Mouse (Mus musculus) fat pad, adult 2 months (tissue): ENCODE results near the gene Rita1.
A peak's percentile ranks its signal among the peaks of the same experiment; 100 is the strongest.

ENCODE experiments used
- DNase-seq: peaks from one replicate; pipeline ENCODE4 v3.0.0-alpha.2; 2011; ENCODE audit warnings: low read depth, low spot score; ENCODE audit errors: extremely low read depth

Gene Rita1

DNA sequence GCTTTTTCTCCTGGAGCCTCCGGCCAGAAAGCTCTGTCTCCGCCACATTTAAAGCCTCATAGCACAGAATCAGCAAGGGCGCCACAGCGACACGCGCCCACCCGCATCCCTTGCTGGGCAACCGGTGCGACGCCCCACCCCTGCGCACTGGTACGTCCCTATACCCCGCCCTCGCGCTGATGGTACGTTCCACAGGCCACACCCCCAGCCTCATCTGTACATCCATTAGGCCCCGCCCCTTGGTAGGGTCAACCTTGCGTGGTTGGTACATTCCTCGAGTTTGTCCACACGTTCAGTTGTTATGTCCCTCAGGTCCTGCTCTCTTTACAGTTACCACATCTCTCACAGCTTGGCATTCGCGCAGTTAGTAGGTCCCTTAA lies at the start of gene Rita1, which contains the start of gene Ddx54:
Gene Rita1, minus strand, starts transcription at position 148 of the 380 bp plus-strand sequence.
Gene Ddx54, plus strand, starts transcription at position 298 of the 380 bp plus-strand sequence.
- no peak for DNase-seq

DNA sequence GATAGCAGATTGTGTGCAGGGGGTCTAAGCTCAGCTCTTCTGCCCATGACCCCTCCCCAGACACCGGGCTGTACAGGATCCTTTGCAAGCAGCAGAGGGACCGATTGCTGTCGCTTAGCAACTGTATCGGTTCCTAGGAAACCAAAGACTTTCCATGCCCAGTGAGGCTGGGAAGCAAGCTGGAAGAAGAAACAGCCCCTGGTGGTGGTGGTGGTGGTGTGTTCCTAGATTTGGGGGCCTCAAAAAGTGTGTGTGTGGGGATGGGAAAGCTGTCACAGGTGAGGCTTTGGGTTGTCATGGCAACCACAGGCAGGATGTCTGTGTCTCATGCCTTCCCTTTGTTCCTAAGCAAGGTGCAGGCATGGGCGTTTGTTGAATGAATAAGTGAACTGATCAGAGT lies 48.4 kb upstream of the Rita1 start:
- no peak for DNase-seq

GRCm38 (mm10) chr5:120656281-120656751 lies 43.9 kb upstream of the Rita1 start:
- no peak for DNase-seq

DNA sequence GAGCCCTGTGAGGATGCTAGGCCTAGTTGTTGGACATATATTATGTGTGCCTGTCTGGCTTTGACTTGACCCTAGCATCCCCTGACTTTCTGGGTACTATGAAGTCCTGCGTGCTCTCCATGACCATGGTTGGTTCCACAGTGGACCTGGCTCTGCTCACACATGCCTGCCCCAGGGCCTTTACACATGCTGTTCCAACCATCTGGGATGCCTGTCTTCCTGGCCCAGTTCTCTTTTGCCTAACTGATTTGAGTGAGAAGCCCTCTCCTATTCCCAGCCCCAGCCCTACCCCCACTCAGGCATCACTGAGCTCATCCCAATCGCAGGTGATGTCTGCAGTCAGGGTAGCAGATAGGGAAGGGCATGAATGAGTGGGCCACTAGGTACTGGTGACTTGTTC lies 41.5 kb upstream of the Rita1 start:
- no peak for DNase-seq

- DNase-seq: no peak
These were observed 40.7 kb upstream of the Rita1 start for GRCm38 (mm10) chr5:120652915-120653701.

DNA sequence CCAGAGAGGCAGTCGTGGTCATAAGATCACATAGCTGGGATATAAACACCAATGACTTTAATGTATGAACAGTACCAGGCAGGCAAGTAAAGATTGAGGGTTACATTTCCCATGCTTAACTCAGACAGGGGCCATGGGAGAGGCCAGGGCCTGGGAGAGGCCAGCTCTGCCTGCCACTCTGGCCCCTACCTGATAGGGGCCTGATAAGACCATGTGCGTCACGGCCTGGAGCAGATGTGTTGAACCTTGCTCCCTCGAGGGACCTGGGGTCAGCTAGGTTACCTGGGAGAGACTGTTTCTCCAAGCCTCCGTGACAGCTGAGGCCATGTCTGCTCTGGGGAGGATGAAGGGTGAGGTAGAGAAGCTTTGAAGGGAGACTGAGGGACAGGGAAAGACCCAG lies 38.8 kb upstream of the Rita1 start:
- DNase-seq: no peak

DNA sequence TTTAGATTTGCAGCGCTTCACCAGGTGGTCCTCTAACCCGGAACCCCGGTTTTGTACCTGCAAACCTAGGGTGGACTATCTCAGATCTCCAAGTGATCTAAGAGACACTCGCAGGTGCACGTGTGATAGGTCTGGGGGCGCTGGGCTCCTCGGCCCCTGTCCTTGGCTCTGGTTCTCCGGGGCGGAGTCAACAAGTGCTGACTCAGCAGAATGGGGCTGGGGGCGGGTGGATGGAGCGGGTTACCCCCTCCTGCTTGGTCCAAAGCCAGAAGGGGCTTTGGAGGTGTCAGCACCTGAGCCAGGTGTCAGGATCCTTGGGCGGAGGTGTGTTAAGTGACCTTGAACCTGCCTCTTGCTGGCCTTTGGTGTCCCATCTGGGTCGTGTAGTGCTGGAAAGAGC lies 37.5 kb upstream of the Rita1 start:
- DNase-seq: no peak

DNA sequence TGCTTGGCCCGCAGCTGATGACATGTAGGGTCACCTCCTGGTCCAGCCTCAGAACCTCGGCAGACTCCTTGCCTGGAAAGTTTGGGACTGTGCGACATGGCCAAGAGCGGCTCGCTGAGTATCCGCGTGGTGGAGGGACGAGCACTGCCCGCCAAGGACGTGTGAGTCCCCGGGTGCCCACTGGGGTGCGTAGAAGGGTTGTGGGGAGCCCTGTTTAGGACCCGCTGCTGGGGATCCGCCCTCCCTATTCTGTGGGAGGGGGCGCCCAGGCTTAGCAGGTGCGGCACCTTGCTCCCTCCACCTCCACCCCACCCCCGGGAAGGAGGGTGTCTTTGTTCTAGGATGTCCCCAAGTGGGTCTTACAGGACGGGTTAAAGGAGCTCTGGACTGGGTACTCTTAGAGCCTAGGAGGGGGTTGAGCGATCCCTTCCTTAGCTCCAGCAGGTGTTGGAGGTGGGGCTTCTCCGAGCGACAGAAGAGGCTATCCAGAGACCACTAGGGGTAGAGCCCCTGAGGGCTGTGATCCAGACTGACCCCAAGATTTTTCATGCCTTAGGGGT lies 37.1 kb upstream of the Rita1 start:
- DNase-seq: no peak

DNA sequence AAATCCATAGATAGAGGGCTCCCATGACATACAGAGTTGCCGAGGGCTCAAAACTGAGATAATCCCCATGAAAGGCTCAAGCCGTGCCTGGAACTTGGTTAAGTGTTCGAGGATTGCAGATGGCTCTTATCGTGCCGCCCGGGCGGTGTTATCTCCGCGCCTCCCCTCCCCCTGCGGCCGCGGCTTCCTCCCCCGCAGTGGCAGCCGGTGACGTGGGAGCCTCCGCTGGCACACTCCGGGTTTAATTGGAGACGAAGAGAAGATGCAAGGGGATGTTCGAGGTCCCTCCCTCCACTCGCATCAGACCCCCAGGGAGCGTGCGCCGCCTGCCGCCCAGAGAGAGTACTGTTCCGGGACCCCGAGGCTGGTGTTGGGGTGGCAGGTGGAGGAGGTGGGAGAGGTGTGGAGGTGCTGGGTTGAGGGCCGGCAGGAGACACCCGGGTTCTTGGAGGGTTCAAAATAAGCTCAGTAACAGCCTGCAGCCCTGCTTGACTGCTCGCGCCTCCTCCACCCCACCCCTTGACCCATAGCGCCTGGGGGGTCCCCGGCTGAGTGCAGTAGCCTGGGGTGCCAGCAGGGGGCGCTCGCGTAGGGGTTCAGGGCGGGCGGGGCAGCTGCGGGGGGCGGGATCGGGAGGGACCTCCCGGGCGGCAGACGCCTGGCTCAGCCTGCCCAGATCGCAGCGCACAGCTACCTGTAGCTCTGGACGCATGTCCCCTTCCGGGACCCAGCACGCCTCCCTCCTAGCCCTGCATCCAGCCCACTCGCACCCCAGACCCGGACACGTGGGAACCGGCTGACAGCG lies 36.4 kb upstream of the Rita1 start, which contains the start of gene Rasal1:
Gene Rasal1, plus strand, starts transcription at position 244 of the 805 bp plus-strand sequence.
- DNase-seq: no peak

- no peak for DNase-seq
These were observed 35.6 kb upstream of the Rita1 start for GRCm38 (mm10) chr5:120647814-120648491.

DNA sequence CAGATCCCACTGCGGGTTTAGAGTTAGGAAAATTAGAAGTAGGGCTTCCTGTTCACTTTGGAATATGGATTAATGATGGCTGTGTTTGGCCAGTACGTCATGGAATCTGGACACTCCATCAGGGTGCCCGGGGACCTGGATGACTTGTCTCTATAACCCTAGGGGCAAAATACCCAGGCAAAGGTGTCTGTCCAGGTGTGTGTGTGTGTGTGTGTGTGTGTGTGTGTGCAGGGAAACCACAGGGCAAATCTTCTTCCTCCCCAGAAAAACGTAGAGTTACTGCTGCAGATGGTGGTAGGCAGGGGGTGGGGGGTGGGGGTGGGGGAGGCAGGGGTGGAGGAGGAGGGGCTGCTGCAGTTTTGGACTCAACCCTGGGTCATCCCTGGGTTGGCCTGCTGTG lies 35.0 kb upstream of the Rita1 start:
- DNase-seq: no peak

- DNase-seq: no peak
These were observed 33.5 kb upstream of the Rita1 start for GRCm38 (mm10) chr5:120645851-120646250.

GRCm38 (mm10) chr5:120644227-120644626 lies 31.8 kb upstream of the Rita1 start:
- DNase-seq: no peak

DNA sequence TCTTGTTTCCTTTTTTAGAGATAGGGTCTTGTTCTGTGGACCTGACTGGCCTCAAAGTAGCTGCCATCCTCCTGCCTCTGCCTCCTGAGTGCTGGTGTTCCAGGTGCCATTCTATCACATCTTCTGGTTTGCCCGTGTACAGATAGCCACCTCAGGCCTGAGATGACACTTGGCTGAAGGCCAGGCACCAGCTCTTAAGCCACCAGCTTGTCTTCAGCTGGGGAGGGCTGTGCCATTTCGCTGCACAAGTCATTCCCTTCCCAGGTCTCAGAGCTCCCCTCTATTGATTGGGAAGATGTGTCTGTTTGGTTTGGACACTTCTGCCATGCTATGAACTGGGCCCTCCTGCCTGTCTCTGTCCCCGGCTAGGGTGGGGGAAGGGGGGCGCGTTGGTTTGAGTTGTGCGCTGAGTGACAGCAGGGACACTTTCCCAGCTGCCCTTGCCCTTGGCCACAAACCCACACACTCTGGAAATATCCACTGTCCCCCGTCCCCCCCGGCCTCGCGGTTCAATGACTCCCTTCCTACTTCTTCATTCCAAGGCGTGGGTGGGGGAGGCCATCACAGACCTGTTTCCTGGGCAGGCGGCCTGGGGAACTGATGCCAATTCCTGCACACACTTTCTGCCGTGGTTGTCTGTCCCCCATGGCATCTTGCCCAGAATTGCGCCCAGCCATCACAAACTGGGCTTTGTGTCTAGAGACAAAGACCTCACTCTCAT lies 31.1 kb upstream of the Rita1 start:
- DNase-seq: peak; percentile 37

DNA sequence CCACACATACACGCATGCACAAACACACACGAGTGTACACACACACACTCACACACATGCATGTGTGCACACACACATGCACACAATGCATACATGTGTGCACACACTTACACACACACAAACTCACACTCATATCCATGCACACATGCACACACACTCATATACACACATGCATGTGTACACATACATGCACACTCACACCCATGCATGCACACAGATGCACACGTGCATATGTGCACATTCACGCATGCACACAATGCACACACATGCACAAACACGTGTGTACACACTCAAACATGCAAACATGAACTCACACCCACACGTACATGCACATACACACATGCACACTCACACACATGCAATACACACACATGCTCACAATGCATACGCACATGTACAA lies 27.7 kb upstream of the Rita1 start:
- DNase-seq: no peak

DNA sequence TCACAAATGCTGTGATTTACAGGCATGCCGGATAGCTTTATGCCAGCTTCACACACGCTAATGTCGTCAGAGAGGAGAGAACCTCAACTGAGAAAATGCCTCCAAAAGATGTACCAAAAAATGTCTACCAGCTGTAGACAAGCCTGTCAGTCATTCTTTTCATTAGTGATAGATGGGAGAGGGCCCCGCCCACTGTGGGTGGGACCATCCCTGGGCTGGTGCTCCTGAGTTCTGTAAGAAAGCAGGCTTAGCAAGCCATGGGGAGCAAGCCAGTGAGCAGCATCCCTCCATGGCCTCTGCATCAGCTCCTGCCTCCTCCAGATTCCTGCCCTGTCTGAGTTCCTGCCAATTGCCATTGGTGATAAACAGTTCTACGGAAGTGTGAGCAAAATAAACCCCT lies 23.2 kb upstream of the Rita1 start:
- no peak for DNase-seq

DNA sequence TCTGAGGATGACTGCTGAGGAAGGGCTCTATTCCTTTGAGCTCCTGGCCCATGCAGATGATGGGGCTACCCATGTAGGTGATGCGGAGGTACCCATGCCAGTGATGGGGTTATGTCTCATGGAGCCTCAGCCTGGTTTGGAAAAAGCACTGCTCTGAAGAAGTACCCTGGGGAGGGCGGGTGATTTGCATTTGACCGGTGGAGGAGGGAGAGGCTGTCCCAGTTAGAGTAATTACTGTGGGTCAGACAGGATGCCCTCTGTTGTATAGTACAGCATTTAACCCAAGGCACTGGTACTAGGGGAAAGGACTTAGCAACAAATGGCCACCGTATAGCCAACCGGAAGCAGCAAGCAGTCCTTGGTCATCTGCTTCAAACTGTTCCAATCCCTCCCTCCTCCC lies 22.5 kb upstream of the Rita1 start:
- DNase-seq: no peak

- DNase-seq: no peak
These were observed 21.7 kb upstream of the Rita1 start, which contains the start of gene Cfap73 for GRCm38 (mm10) chr5:120634131-120634530. TSS of gene Cfap73 (minus strand) at chr5:120634235.

DNA sequence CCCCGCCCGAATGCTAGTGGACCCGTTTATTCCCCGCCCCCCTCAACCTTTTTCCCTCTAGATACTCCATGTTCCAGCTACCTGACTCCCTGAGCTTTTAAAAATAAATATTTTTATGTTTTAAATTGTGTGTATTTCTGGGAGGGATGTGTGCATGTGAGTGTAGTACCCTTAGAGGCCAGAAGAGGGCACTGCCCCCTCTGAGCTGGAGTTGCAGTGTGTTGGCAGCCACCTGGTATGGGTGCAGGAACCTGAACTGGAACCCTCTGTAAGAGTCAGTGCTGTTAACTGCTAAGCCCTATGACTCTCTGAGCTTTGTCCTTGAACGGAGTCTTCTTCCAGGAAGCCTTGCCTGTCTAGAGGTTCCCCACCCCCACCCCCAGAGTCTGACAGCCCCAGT lies 19.5 kb upstream of the Rita1 start:
- DNase-seq: no peak

- DNase-seq: no peak
These were observed 18.7 kb upstream of the Rita1 start for GRCm38 (mm10) chr5:120631128-120631527.
